Mouse (Mus musculus) embryonic fibroblast, embryonic 13.5 days (primary cell): Measurements from ENCODE around the gene Vav2.

ENCODE experiments used
- CTCF ChIP-seq: IDR thresholded peaks from 2 replicates; pipeline ENCODE4 v1.5.1; 2011; ENCODE audit warnings: mild to moderate bottlenecking, control low read depth, low read length, moderate library complexity, borderline replicate concordance; ENCODE audit not compliant: insufficient read depth
- POLR2A ChIP-seq: IDR thresholded peaks from 2 replicates; pipeline ENCODE4 v1.6.1; 2011; ENCODE audit warnings: low read depth, mild to moderate bottlenecking, control low read depth, low read length, moderate library complexity

GRCm38 (mm10) chr2:27412245-27412800, 14.5 kb downstream of the Vav2 start:
- TF ChIP-seq CTCF (no peak), POLR2A (no peak)
